Mouse (Mus musculus): ENCODE measurements around the gene Alkbh6. TPM values are rescaled to one million over a fixed set of nuclear protein-coding genes. Genes with fewer than 3 reads are reported as not detected.

Alkbh6 gene
- total and polyA plus RNA-seq, 3 experiments, result 16.2 to 24.6 TPM; not detected in 1

- no peak for TF ChIP-seq ZKSCAN1 (IDR thresholded peaks at IDR 0.05; ENCODE audit: low read depth, low read length)
- TF ChIP-seq CTCF (IDR thresholded peaks at IDR 0.05 in 2 of 3, conservative IDR thresholded peaks at IDR 0.05 in 1 of 3; ENCODE audit: control insufficient read depth in 1 of 3, insufficient read depth in 1 of 3, low read depth in 2 of 3, low read length in 3 of 3, poor library complexity in 1 of 3, severe bottlenecking in 1 of 3), result no peak
- TF ChIP-seq BHLHE40 (IDR thresholded peaks at IDR 0.05; ENCODE audit: borderline replicate concordance, low read depth, low read length), result no peak; the same call in 1 of the 2 replicates
- TF ChIP-seq ETS1 (IDR thresholded peaks at IDR 0.05; ENCODE audit: low read depth, low read length), result peak; percentile 91
- TF ChIP-seq UBTF (IDR thresholded peaks at IDR 0.05; ENCODE audit: borderline replicate concordance, insufficient read depth, low read depth, low read length), result no peak
- TF ChIP-seq ELF1 (IDR thresholded peaks at IDR 0.05; ENCODE audit: low read depth, low read length), result peak; percentile 80
- TF ChIP-seq MAZ (IDR thresholded peaks at IDR 0.05; ENCODE audit: low read depth, low read length), result peak; percentile 70
- no peak for TF ChIP-seq ZMIZ1 (IDR thresholded peaks at IDR 0.05; ENCODE audit: low read depth, low read length)
- peak; percentile 69; the same call in 1 of the 2 replicates for TF ChIP-seq TCF12 (IDR thresholded peaks at IDR 0.05; ENCODE audit: low read depth, low read length)
- TF ChIP-seq SIN3A (IDR thresholded peaks at IDR 0.05; ENCODE audit: low read length), result peak; percentile 43
- no peak; the same call in 1 of the 2 replicates for TF ChIP-seq ZNF384 (IDR thresholded peaks at IDR 0.05; ENCODE audit: low read depth, low read length)
- TF ChIP-seq MXI1 (IDR thresholded peaks at IDR 0.05; ENCODE audit: low read depth, low read length), result peak; percentile 79
- TF ChIP-seq CHD1 (IDR thresholded peaks at IDR 0.05; ENCODE audit: low read depth, low read length), result no peak
- TF ChIP-seq JUND (IDR thresholded peaks at IDR 0.05; ENCODE audit: low read depth, low read length), result no peak
- TF ChIP-seq GATA1 (IDR thresholded peaks at IDR 0.05; ENCODE audit: low read depth, low read length), result peak; percentile 37; the same call in 1 of the 2 replicates
- no peak for TF ChIP-seq NELFE (IDR thresholded peaks at IDR 0.05; ENCODE audit: low read depth, low read length)
- peak; percentile 82 for TF ChIP-seq MYC (IDR thresholded peaks at IDR 0.05; ENCODE audit: low read depth, low read length)
- TF ChIP-seq MAX (IDR thresholded peaks at IDR 0.05; ENCODE audit: low read length), result peak; percentile 80
- no peak for TF ChIP-seq POLR2A (IDR thresholded peaks at IDR 0.05; ENCODE audit: control insufficient read depth in 1 of 2, insufficient read depth in 1 of 2, low read depth in 1 of 2, low read length in 2 of 2, poor library complexity in 1 of 2)
- no peak for TF ChIP-seq MYB (IDR thresholded peaks at IDR 0.05; ENCODE audit: low read depth, low read length)
- TF ChIP-seq CHD2 (IDR thresholded peaks at IDR 0.05; ENCODE audit: low read length), result no peak
- no peak for TF ChIP-seq POLR2AphosphoS2 (IDR thresholded peaks at IDR 0.05; ENCODE audit: low read length)
Measured at GRCm38 (mm10) chr7:30333436-30333835, 24.9 kb downstream of the Alkbh6 start (continued).

- Histone ChIP-seq H3K9me3 (replicated peaks; ENCODE audit: insufficient read depth, low read length) (no peaks in the 10 kb centered on the region), H3K27ac (ENCODE audit: control insufficient read depth, low read depth, low read length) (no peak overlapping the region), H3K9ac (ENCODE audit: control insufficient read depth, low read depth, low read length, poor library complexity, severe bottlenecking) (no peak overlapping the region), H3K36me3 (ENCODE audit: control insufficient read depth in 1 of 2, insufficient read depth in 2 of 2, low read length in 2 of 2) (peaks cover 0 to 11% of the 10 kb centered on the region in 2 experiments; a peak in 2 of 4 replicates), H3K4me1 (ENCODE audit: control insufficient read depth in 1 of 2, insufficient read depth in 2 of 2, low read length in 2 of 2) (peaks cover 4 to 19% of the 10 kb centered on the region in 2 experiments; a peak in 3 of 4 replicates), H3K79me2 (ENCODE audit: control insufficient read depth, insufficient read depth, low read length, poor library complexity) (no peaks in the 10 kb centered on the region), H3K4me3 (ENCODE audit: control insufficient read depth in 1 of 2, insufficient read depth in 1 of 2, low read depth in 2 of 2, low read length in 2 of 2) (no peak overlapping the region), H3K27me3 (ENCODE audit: control insufficient read depth in 1 of 2, insufficient read depth in 2 of 2, low read length in 2 of 2) (no peaks in the 10 kb centered on the region; a peak in 1 of 4 replicates)
- DNase-seq (ENCODE audit: low read depth, low spot score), result no peak
- TF ChIP-seq MXI1 (IDR thresholded peaks at IDR 0.05; ENCODE audit: low read depth, low read length) (no peak), MYC (IDR thresholded peaks at IDR 0.05; ENCODE audit: low read depth, low read length) (no peak), NRF1 (IDR thresholded peaks at IDR 0.05; ENCODE audit: insufficient read depth, low read depth, low read length, poor library complexity, severe bottlenecking) (no peak), E2F4 (IDR thresholded peaks at IDR 0.05; ENCODE audit: borderline replicate concordance, low read depth, low read length) (no peak), ZNF384 (IDR thresholded peaks at IDR 0.05; ENCODE audit: low read depth, low read length) (no peak), POLR2AphosphoS2 (IDR thresholded peaks at IDR 0.05; ENCODE audit: low read length) (no peak), MAZ (IDR thresholded peaks at IDR 0.05; ENCODE audit: low read depth, low read length) (no peak), TAL1 (IDR thresholded peaks at IDR 0.05; ENCODE audit: low read length) (no peak), POLR2AphosphoS5 (IDR thresholded peaks at IDR 0.05; ENCODE audit: borderline replicate concordance, low read depth, low read length) (no peak)
Measured at GRCm38 (mm10) chr7:30334563-30334962, 26.0 kb downstream of the Alkbh6 start.

Data from MEL (cell line).